Comparison of ENCODE assay signal across 7 mouse cellular contexts in genomic region chr13:54282861-54283206, GRCm38 (mm10).
DNase-seq lines count a peak whose midpoint lies in the region; ATAC-seq and TF ChIP-seq lines count a peak whose summit lies in the region.

No protein-coding gene starts in this region.

- ATAC-seq in heart, embryonic 13.5 days (ENCODE audit: extremely low read depth, insufficient number of reproducible peaks, low FRiP score, low TSS enrichment): no peak
- peak; percentile 25; the same call in 1 of the 2 replicates for ATAC-seq in midbrain, postnatal 0 days (ENCODE audit: low FRiP score)

- TF ChIP-seq CTCF in midbrain, postnatal 0 days (IDR thresholded peaks at IDR 0.05): no peak
- TF ChIP-seq CTCF in thymus, adult 2 months (IDR thresholded peaks at IDR 0.05; ENCODE audit: borderline replicate concordance, control insufficient read depth, extremely low read depth, insufficient read depth, low read length, poor library complexity): no peak

- H3K9me3 ChIP-seq in heart, embryonic 13.5 days: peaks cover 4% of the 10 kb centered on the region; the same call in 1 of the 2 replicates
- no peaks in the 10 kb centered on the region for H3K9me3 ChIP-seq in midbrain, postnatal 0 days (ENCODE audit: low read length)

- peak overlapping the region; percentile 30 for H3K4me3 ChIP-seq in heart, embryonic 13.5 days
- H3K4me3 ChIP-seq in midbrain, postnatal 0 days (ENCODE audit: low read depth, low read length): no peak overlapping the region
- no peak overlapping the region for H3K4me3 ChIP-seq in thymus, adult 2 months (ENCODE audit: control insufficient read depth, insufficient read depth, low read length)

- H3K27ac ChIP-seq in heart, embryonic 13.5 days (replicated peaks): no peak overlapping the region
- H3K27ac ChIP-seq in midbrain, postnatal 0 days (ENCODE audit: low read depth, low read length): peak overlapping the region; percentile 62
- H3K27ac ChIP-seq in thymus, adult 2 months (ENCODE audit: control insufficient read depth, insufficient read depth, low read length): no peak overlapping the region

- peaks cover 15% of the 10 kb centered on the region for H3K4me1 ChIP-seq in heart, embryonic 13.5 days
- peaks cover 13% of the 10 kb centered on the region for H3K4me1 ChIP-seq in midbrain, postnatal 0 days (ENCODE audit: insufficient read depth, low read length)
- H3K4me1 ChIP-seq in thymus, adult 2 months (replicated peaks; ENCODE audit: control insufficient read depth, insufficient read depth, low read length): 0 out of 2 replicates have a peak, but pooled peaks cover 3% of the 10 kb centered on the region

- H3K9ac ChIP-seq in heart, embryonic 13.5 days: peak overlapping the region; percentile 34; the same call in 1 of the 2 replicates
- no peak overlapping the region for H3K9ac ChIP-seq in midbrain, postnatal 0 days (replicated peaks; ENCODE audit: low read length, poor library complexity, severe bottlenecking)

- peak overlapping the region; percentile 56 for H3K4me2 ChIP-seq in heart, embryonic 13.5 days
- H3K4me2 ChIP-seq in midbrain, postnatal 0 days (ENCODE audit: low read depth, low read length, poor library complexity, severe bottlenecking): peak overlapping the region; percentile 27

- DNase-seq in B cell, adult 2 months: peak; percentile 21 to 29
- peak; percentile 51 for DNase-seq in MN1 (ENCODE audit: low spot score)
- peak; percentile 26 to 50 for DNase-seq in kidney, postnatal 36 days
- peak; percentile 57 for DNase-seq in midbrain, postnatal 0 days (ENCODE audit: low spot score)
- no peak for DNase-seq in gastrocnemius, adult 18-20 months (ENCODE audit: low spot score)
- DNase-seq in thymus, adult 2 months: no peak

- peaks cover 35% of the 10 kb centered on the region for H3K27me3 ChIP-seq in heart, embryonic 13.5 days (replicated peaks)
- no peaks in the 10 kb centered on the region for H3K27me3 ChIP-seq in midbrain, postnatal 0 days (ENCODE audit: insufficient read depth, low read length)
- H3K27me3 ChIP-seq in thymus, adult 2 months (ENCODE audit: control insufficient read depth, insufficient read depth, low read length): no peaks in the 10 kb centered on the region

- no peaks in the 10 kb centered on the region for H3K36me3 ChIP-seq in heart, embryonic 13.5 days
- no peaks in the 10 kb centered on the region for H3K36me3 ChIP-seq in midbrain, postnatal 0 days (ENCODE audit: insufficient read depth, low read length)
- no peaks in the 10 kb centered on the region for H3K36me3 ChIP-seq in thymus, adult 2 months (ENCODE audit: control insufficient read depth, insufficient read depth, low read length)

- 7% methylated on average over 10 of the region's 10 CpGs for WGBS in heart, embryonic 13.5 days
- WGBS in midbrain, postnatal 0 days: 3% methylated on average over 10 of the region's 10 CpGs
- 4% methylated on average over 10 of the region's 10 CpGs for WGBS in thymus, adult 2 months

- TF ChIP-seq POLR2A in thymus, adult 2 months (IDR thresholded peaks at IDR 0.05; ENCODE audit: control insufficient read depth, extremely low read depth, insufficient read depth, low read length, poor library complexity): no peak

Comparison
In these comparisons a context has a peak if more than half of its experiments do, and no peak if none do; other contexts are left out.
1. DNase-seq: peak in B cell, adult 2 months (2 of 2), MN1 (single experiment), kidney, postnatal 36 days (2 of 2) and midbrain, postnatal 0 days (single experiment); none in gastrocnemius, adult 18-20 months (single experiment) and thymus, adult 2 months (single experiment).